In the genomic region with DNA sequence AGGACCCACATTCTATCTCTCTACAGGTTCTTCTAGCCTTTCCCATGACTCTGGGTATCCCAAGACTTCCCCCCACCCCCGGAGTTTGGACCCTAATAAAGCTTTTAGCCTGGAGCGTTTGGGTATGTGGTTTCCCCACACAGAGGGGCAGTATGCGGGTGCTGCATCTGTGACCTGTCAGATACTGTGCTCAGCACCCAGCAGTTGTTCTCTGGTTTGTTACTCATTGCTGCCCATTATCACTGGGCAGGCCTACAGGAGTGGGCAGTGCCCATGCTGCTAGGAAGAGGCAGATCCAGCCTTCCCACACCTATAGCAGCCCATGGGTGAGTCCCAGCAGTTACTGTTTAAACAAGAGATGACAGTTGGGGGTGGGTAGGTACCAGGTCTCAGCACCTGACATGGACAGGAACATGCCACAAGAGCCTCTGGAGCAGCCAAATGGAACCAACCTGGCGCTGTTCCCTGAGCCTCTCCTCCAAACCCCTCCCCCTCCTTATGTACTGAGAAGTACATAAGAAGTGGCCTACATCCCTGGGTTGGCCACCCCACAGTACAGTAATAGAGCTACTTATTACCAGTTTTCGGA, we compare ENCODE assay signal across 8 mouse cellular contexts. TPM values are rescaled to one million over a fixed set of nuclear protein-coding genes. Genes with fewer than 3 reads are reported as not detected.
DNase-seq lines count a peak whose midpoint lies in the region; ATAC-seq and TF ChIP-seq lines count a peak whose summit lies in the region.

No protein-coding gene starts in this region.

- peak; percentile 45 for DNase-seq in cerebellum, adult 11-12 months
- no peak for DNase-seq in cerebellum, adult 2 months
- DNase-seq in kidney, postnatal 4 days = peak; percentile 68 to 85
- DNase-seq in urinary bladder, adult 2 months (ENCODE audit: low spot score) = no peak
- no peak for DNase-seq in layer of hippocampus, adult 9-10 months (ENCODE audit: low spot score)

- no peak overlapping the region for H3K9ac ChIP-seq in stomach, embryonic 14.5 days (replicated peaks; ENCODE audit: low read depth, low read length)

- TF ChIP-seq POLR2A in cerebellum, adult 2 months (IDR thresholded peaks at IDR 0.05; ENCODE audit: borderline replicate concordance, insufficient read depth, low read length) = no peak

- peaks cover 60% of the 10 kb centered on the region for H3K36me3 ChIP-seq in megakaryocyte, embryonic 14.5 days (replicated peaks; ENCODE audit: low read length)
- H3K36me3 ChIP-seq in stomach, embryonic 14.5 days (ENCODE audit: control insufficient read depth, insufficient read depth, low read length) = peaks cover 25% of the 10 kb centered on the region

- no peaks in the 10 kb centered on the region for H3K9me3 ChIP-seq in megakaryocyte, embryonic 14.5 days
- H3K9me3 ChIP-seq in stomach, embryonic 14.5 days (ENCODE audit: control insufficient read depth, low read depth, low read length) = no peaks in the 10 kb centered on the region

- no peak overlapping the region for H3K4me3 ChIP-seq in cerebellum, adult 2 months (replicated peaks; ENCODE audit: insufficient read depth, low read depth, low read length)
- peak overlapping the region; percentile 91 for H3K4me3 ChIP-seq in megakaryocyte, embryonic 14.5 days (replicated peaks)
- H3K4me3 ChIP-seq in stomach, embryonic 14.5 days (ENCODE audit: low read depth, low read length) = peak overlapping the region; percentile 5; the same call in 1 of the 2 replicates

- no peaks in the 10 kb centered on the region for H3K4me1 ChIP-seq in cerebellum, adult 2 months (ENCODE audit: control insufficient read depth, insufficient read depth, low read length)
- H3K4me1 ChIP-seq in megakaryocyte, embryonic 14.5 days = peaks cover 71% of the 10 kb centered on the region
- H3K4me1 ChIP-seq in stomach, embryonic 14.5 days (ENCODE audit: control insufficient read depth, insufficient read depth, low read length) = peaks cover 25% of the 10 kb centered on the region

- 98% methylated on average over 5 of the region's 5 CpGs for WGBS in cerebellum, adult 2 months
- 94% methylated on average over 5 of the region's 5 CpGs for WGBS in stomach, embryonic 14.5 days

- H3K27ac ChIP-seq in cerebellum, adult 2 months (ENCODE audit: insufficient read depth, low read length) = no peak overlapping the region
- H3K27ac ChIP-seq in stomach, embryonic 14.5 days (ENCODE audit: low read length) = peak overlapping the region; percentile 95; the same call in 1 of the 2 replicates

- peak overlapping the region; percentile 70 for H3K4me2 ChIP-seq in stomach, embryonic 14.5 days (replicated peaks; ENCODE audit: low read depth, low read length)

- no peak for ATAC-seq in megakaryocyte, adult 5-6 weeks (ENCODE audit: poor library complexity, severe bottlenecking)
- no peak for ATAC-seq in stomach, embryonic 14.5 days (ENCODE audit: insufficient number of reproducible peaks, insufficient read depth, low FRiP score, low read depth)

- TF ChIP-seq CTCF in cerebellum, adult 2 months (IDR thresholded peaks at IDR 0.05; ENCODE audit: borderline replicate concordance, insufficient read depth, low read depth, low read length) = no peak

- no peaks in the 10 kb centered on the region for H3K27me3 ChIP-seq in cerebellum, adult 2 months (ENCODE audit: control insufficient read depth, insufficient read depth, low read length)
- no peaks in the 10 kb centered on the region for H3K27me3 ChIP-seq in megakaryocyte, embryonic 14.5 days (replicated peaks)
- H3K27me3 ChIP-seq in stomach, embryonic 14.5 days (ENCODE audit: control insufficient read depth, insufficient read depth, low read length) = no peaks in the 10 kb centered on the region

RNA-seq across cellular contexts. Expression of a gene that starts 3.6 kb away (rescaled TPM):
- polyA plus RNA-seq in cerebellum, adult 2 months (2012; rRNA removed) = 6.1 and 6.9 TPM in 2 replicates
- 117 and 173 TPM in 2 replicates for polyA plus RNA-seq in megakaryocyte, embryonic 14.5 days (2012; ENCODE audit: insufficient read depth, low replicate concordance)
- total RNA-seq in megakaryocyte, adult 5-6 weeks (2015) = 12.2 and 12.5 TPM in 2 replicates
- total RNA-seq in megakaryocyte, adult 5-6 weeks (2017) = 5.1 and 8.8 TPM in 2 replicates
- 109 and 112 TPM in 2 replicates for polyA plus RNA-seq in stomach, embryonic 14.5 days (2014; fragmentation: Nextera tagmentation; extraction: Ambion mirVana)
- 371 and 680 TPM in 2 replicates for polyA plus RNA-seq in urinary bladder, adult 2 months (2012; rRNA removed)

RNA-seq across cellular contexts. Expression of a gene that starts 22.4 kb away (rescaled TPM):
- 889 and 965 TPM in 2 replicates for polyA plus RNA-seq in cerebellum, adult 2 months (2012; rRNA removed)
- 262 and 336 TPM in 2 replicates for polyA plus RNA-seq in megakaryocyte, embryonic 14.5 days (2012; ENCODE audit: insufficient read depth, low replicate concordance)
- total RNA-seq in megakaryocyte, adult 5-6 weeks (2015) = 9.8 and 11.8 TPM in 2 replicates
- 2.4 and 7.6 TPM in 2 replicates for total RNA-seq in megakaryocyte, adult 5-6 weeks (2017)
- 154 and 160 TPM in 2 replicates for polyA plus RNA-seq in stomach, embryonic 14.5 days (2014; fragmentation: Nextera tagmentation; extraction: Ambion mirVana)
- polyA plus RNA-seq in urinary bladder, adult 2 months (2012; rRNA removed) = 321 and 348 TPM in 2 replicates

RNA-seq across cellular contexts. Expression of a gene that starts 32.2 kb away (rescaled TPM):
- 103 and 106 TPM in 2 replicates for polyA plus RNA-seq in cerebellum, adult 2 months (2012; rRNA removed)
- 4.1 and 7.0 TPM in 2 replicates for polyA plus RNA-seq in megakaryocyte, embryonic 14.5 days (2012; ENCODE audit: insufficient read depth, low replicate concordance)
- 4.8 and 5.7 TPM in 2 replicates for total RNA-seq in megakaryocyte, adult 5-6 weeks (2015)
- total RNA-seq in megakaryocyte, adult 5-6 weeks (2017) = 2.0 and 2.8 TPM in 2 replicates
- polyA plus RNA-seq in stomach, embryonic 14.5 days (2014; fragmentation: Nextera tagmentation; extraction: Ambion mirVana) = 1.2 and 2.0 TPM in 2 replicates
- polyA plus RNA-seq in urinary bladder, adult 2 months (2012; rRNA removed) = 0.70 and 1.5 TPM in 2 replicates

RNA-seq across cellular contexts. Expression of a gene that starts 48.8 kb away (rescaled TPM):
- polyA plus RNA-seq in cerebellum, adult 2 months (2012; rRNA removed) = 3.8 and 4.0 TPM in 2 replicates
- polyA plus RNA-seq in megakaryocyte, embryonic 14.5 days (2012; ENCODE audit: insufficient read depth, low replicate concordance) = 0.11 TPM in 1 of 2 replicates, not detected in the other
- total RNA-seq in megakaryocyte, adult 5-6 weeks (2015) = 0.71 and 0.75 TPM in 2 replicates
- 0.81 and 0.88 TPM in 2 replicates for total RNA-seq in megakaryocyte, adult 5-6 weeks (2017)
- 0.17 and 0.52 TPM in 2 replicates for polyA plus RNA-seq in stomach, embryonic 14.5 days (2014; fragmentation: Nextera tagmentation; extraction: Ambion mirVana)
- 0.66 and 0.74 TPM in 2 replicates for polyA plus RNA-seq in urinary bladder, adult 2 months (2012; rRNA removed)

Comparison
In these comparisons a context has a peak if more than half of its experiments do, and no peak if none do; other contexts are left out.
1. DNase-seq: peak in cerebellum, adult 11-12 months (single experiment) and kidney, postnatal 4 days (2 of 2); none in cerebellum, adult 2 months (0 of 2), urinary bladder, adult 2 months (single experiment) and layer of hippocampus, adult 9-10 months (single experiment).
2. RNA of a gene that starts 3.6 kb away (polyA plus RNA-seq): 371 to 680 TPM in urinary bladder, adult 2 months, 117 to 173 TPM in megakaryocyte, embryonic 14.5 days and 109 to 112 TPM in stomach, embryonic 14.5 days; 6.1 to 6.9 TPM in cerebellum, adult 2 months; every median in the first group is over 10 times any median in the second.
3. RNA of a gene that starts 32.2 kb away (polyA plus RNA-seq): 103 to 106 TPM in cerebellum, adult 2 months; 4.1 to 7.0 TPM in megakaryocyte, embryonic 14.5 days, 1.2 to 2.0 TPM in stomach, embryonic 14.5 days and 0.70 to 1.5 TPM in urinary bladder, adult 2 months; every median in the first group is over 10 times any median in the second.